Mouse (Mus musculus): ENCODE measurements around the gene Gtf2a1.

DNA sequence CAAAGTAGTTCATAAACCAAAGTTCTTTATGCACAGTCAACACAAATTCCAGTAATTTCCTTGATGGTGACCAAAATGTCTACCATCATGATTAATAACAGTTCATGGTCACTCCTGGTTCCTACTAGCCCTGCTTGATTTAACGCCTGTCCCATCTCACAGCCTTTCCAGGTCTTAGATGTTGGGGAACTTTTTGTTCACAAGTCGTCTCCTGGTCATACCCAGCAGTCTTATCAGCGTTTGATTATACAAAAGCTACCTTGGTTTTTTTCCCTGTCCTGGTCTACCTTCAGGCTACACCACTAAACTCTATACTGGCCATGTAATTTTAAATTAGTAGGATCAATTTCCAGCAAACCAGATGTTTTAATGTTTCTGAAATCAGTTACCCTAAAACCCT, 3.2 kb downstream of the Gtf2a1 start:
- TF ChIP-seq CTCF (IDR thresholded peaks at IDR 0.05; ENCODE audit: control insufficient read depth, insufficient read depth, insufficient read length) (no peak), CEBPB (IDR thresholded peaks at IDR 0.05; ENCODE audit: low read depth) (no peak), MAX (IDR thresholded peaks at IDR 0.05) (no peak), USF1 (IDR thresholded peaks at IDR 0.05; ENCODE audit: low read depth) (no peak), MYOG (IDR thresholded peaks at IDR 0.05; ENCODE audit: control insufficient read depth, extremely low read depth, insufficient read length) (no peak), MYOD1 (IDR thresholded peaks at IDR 0.05; ENCODE audit: control insufficient read depth, insufficient read length, low read depth) (no peak)
